Mouse (Mus musculus): ENCODE results near the gene 2310034C09Rik.

2310034C09Rik gene

GRCm38 (mm10) chr16:88758547-88758946, at the start of gene 2310034C09Rik:
TSS of gene 2310034C09Rik (plus strand) at chr16:88758847.
- 90% methylated on average over 3 of the region's 3 CpGs for WGBS

DNA sequence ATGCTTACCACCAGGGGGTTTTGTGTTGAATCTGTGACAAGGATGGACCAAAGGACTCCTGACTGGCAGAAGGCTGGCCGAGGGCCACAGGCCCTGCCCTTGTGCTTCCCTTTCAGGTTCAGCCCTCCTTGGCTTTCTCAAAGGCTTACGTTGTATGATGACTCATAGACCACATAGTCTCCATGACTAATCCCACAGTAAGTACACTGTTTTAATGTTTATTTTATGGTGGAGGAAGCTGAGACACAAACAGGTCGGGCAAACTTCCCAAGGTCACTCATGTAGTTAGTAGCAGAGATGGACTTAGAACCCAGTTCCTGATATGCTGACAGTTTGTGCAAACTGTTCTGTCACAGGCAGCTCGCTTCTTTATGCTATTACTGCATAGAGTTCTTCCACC, 47.9 kb upstream of the 2310034C09Rik start:
- 75% methylated on average over 4 of the region's 4 CpGs for WGBS

DNA sequence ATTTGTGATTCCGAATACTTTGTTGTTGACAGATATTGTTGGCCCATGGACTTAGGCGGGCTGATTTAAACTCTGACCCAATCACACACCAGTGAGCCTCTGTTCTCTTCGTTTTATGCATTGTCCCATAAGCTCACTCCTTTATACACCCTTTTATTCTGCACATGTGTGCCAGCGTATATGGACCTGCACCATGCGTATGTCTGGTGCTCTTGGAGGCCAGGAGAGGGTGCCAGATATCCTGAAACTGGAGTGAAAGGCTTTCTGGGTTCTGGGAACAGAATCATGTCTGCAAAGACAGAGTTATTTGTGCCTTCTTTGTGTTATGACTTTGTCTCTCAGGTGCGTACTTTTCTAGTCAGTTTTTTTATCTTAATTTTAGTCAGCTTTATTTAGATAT, 47.4 kb upstream of the 2310034C09Rik start:
- WGBS = 84% methylated on average over 6 of the region's 6 CpGs

- 38% methylated on average over 1 of the region's 1 CpGs for WGBS
Measured at GRCm38 (mm10) chr16:88720031-88720430, 38.6 kb upstream of the 2310034C09Rik start.

- WGBS = 78% methylated on average over 4 of the region's 4 CpGs
Measured at GRCm38 (mm10) chr16:88728812-88729275, 29.8 kb upstream of the 2310034C09Rik start, which contains the start of gene Krtap13-1. TSS of gene Krtap13-1 (plus strand) at chr16:88728862.

GRCm38 (mm10) chr16:88735391-88735790, 23.3 kb upstream of the 2310034C09Rik start:
- 42% methylated on average over 2 of the region's 2 CpGs for WGBS

- 74% methylated on average over 4 of the region's 4 CpGs for WGBS
Measured at GRCm38 (mm10) chr16:88744750-88745340, 13.8 kb upstream of the 2310034C09Rik start.

- 58% methylated on average over 4 of the region's 4 CpGs for WGBS
Measured at GRCm38 (mm10) chr16:88747943-88748342, 10.7 kb upstream of the 2310034C09Rik start.

DNA sequence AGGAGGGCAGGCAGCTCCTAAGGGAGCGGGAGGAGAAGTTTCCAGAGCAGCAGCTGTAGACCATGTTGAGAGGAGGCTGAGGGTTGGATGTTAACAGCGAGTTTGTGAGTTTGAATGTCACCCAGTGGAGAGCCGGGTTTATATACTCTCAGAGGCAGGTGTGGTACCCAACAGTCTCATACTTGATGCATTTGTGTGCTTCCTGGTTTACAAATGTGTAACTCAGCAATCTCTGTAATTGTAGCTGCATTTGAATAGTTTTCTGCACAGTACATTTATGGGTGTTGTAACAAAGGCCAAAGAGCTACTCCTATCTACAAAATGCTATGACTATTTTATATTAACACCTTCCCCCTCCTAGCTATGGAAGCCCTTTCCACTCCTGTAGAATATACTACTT, 7.1 kb upstream of the 2310034C09Rik start, which contains the start of gene Krtap13:
Krtap13 (minus strand) TSS at position 101 of the 400 bp plus-strand sequence.
- WGBS = 77% methylated on average over 3 of the region's 3 CpGs

- 89% methylated on average over 2 of the region's 2 CpGs for WGBS
Measured at GRCm38 (mm10) chr16:88774106-88774505, 15.5 kb downstream of the 2310034C09Rik start, which contains the start of gene 2310057N15Rik. TSS of gene 2310057N15Rik (minus strand) at chr16:88774206.

GRCm38 (mm10) chr16:88777596-88777995, 18.9 kb downstream of the 2310034C09Rik start, which contains the start of gene Gm5965:
TSS of gene Gm5965 (plus strand) at chr16:88777896.
- 91% methylated on average over 6 of the region's 6 CpGs for WGBS

- 89% methylated on average over 2 of the region's 2 CpGs for WGBS
Measured at GRCm38 (mm10) chr16:88786786-88787185, 28.1 kb downstream of the 2310034C09Rik start.
